Mouse (Mus musculus): ENCODE measurements around the gene Trpc5. TPM values are rescaled to one million over a fixed set of nuclear protein-coding genes. Genes with fewer than 3 reads are reported as not detected.

The Trpc5 gene
- polyA plus RNA-seq, 1 experiment: not detected

GRCm38 (mm10) chrX:144523239-144523638, 164.7 kb downstream of the Trpc5 start:
- Histone ChIP-seq H3K27me3 (ENCODE audit: control insufficient read depth, insufficient read depth, insufficient read length) (no peaks in the 10 kb centered on the region), H3K4me3 (ENCODE audit: insufficient read depth, poor library complexity, severe bottlenecking) (no peak overlapping the region), H3K79me2 (ENCODE audit: control insufficient read depth, insufficient read depth) (no peaks in the 10 kb centered on the region), H3ac (ENCODE audit: control insufficient read depth, insufficient read length, low read depth) (no peak overlapping the region), H3K79me3 (ENCODE audit: low read depth) (no peaks in the 10 kb centered on the region), H3K36me3 (ENCODE audit: control insufficient read depth, insufficient read depth) (no peaks in the 10 kb centered on the region)
- TF ChIP-seq MYOD1 (IDR thresholded peaks at IDR 0.05; ENCODE audit: control insufficient read depth, insufficient read length, low read depth): no peak
- no peak for TF ChIP-seq MAX (IDR thresholded peaks at IDR 0.05)
- TF ChIP-seq MYOG (IDR thresholded peaks at IDR 0.05; ENCODE audit: control insufficient read depth, extremely low read depth, insufficient read length): no peak
- no peak for TF ChIP-seq USF1 (IDR thresholded peaks at IDR 0.05; ENCODE audit: low read depth)
- TF ChIP-seq CEBPB (IDR thresholded peaks at IDR 0.05; ENCODE audit: low read depth): no peak
- TF ChIP-seq FOSL1 (IDR thresholded peaks at IDR 0.05; ENCODE audit: insufficient read depth, low read length, poor library complexity, severe bottlenecking): no peak
- TF ChIP-seq CTCF (IDR thresholded peaks at IDR 0.05; ENCODE audit: control insufficient read depth, insufficient read depth, insufficient read length): no peak

GRCm38 (mm10) chrX:144491394-144491793, 196.6 kb downstream of the Trpc5 start:
- Histone ChIP-seq H3K36me3 (ENCODE audit: control insufficient read depth, insufficient read depth) (no peaks in the 10 kb centered on the region), H3K79me2 (ENCODE audit: control insufficient read depth, insufficient read depth) (no peaks in the 10 kb centered on the region), H3K79me3 (ENCODE audit: low read depth) (no peaks in the 10 kb centered on the region), H3ac (ENCODE audit: control insufficient read depth, insufficient read length, low read depth) (no peak overlapping the region), H3K4me3 (ENCODE audit: insufficient read depth, poor library complexity, severe bottlenecking) (no peak overlapping the region), H3K27me3 (ENCODE audit: control insufficient read depth, insufficient read depth, insufficient read length) (no peaks in the 10 kb centered on the region)
- TF ChIP-seq MYOG (IDR thresholded peaks at IDR 0.05; ENCODE audit: control insufficient read depth, extremely low read depth, insufficient read length) (no peak), FOSL1 (IDR thresholded peaks at IDR 0.05; ENCODE audit: insufficient read depth, low read length, poor library complexity, severe bottlenecking) (no peak), MAX (IDR thresholded peaks at IDR 0.05) (no peak), CEBPB (IDR thresholded peaks at IDR 0.05; ENCODE audit: low read depth) (no peak), MYOD1 (IDR thresholded peaks at IDR 0.05; ENCODE audit: control insufficient read depth, insufficient read length, low read depth) (no peak), CTCF (IDR thresholded peaks at IDR 0.05; ENCODE audit: control insufficient read depth, insufficient read depth, insufficient read length) (no peak), USF1 (IDR thresholded peaks at IDR 0.05; ENCODE audit: low read depth) (no peak)

DNA sequence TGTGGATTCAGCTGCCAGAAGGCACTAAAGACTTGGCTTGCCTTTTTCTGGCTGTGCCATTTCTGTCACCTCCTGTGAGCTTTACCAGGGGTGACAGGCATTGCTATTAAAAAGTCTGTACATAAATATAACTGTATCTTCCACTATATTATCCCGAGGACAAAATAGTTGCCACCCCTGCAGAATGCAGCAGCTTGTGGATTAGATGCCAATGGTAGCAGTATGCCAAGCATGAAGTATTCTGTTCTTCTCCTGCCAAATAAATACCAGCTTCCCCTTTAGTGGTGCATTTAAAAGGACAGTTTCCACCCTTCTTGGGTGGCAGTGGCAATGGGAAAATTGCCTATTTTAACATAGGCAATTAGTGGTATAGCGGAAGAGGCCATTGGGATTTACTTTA, 223.6 kb downstream of the Trpc5 start:
- Histone ChIP-seq H3K27me3 (ENCODE audit: control insufficient read depth, insufficient read depth, insufficient read length) (no peaks in the 10 kb centered on the region), H3K79me2 (ENCODE audit: control insufficient read depth, insufficient read depth) (no peaks in the 10 kb centered on the region), H3K4me3 (ENCODE audit: insufficient read depth, poor library complexity, severe bottlenecking) (no peak overlapping the region), H3K36me3 (ENCODE audit: control insufficient read depth, insufficient read depth) (no peaks in the 10 kb centered on the region), H3ac (ENCODE audit: control insufficient read depth, insufficient read length, low read depth) (no peak overlapping the region), H3K79me3 (ENCODE audit: low read depth) (no peaks in the 10 kb centered on the region)
- no peak for TF ChIP-seq USF1 (IDR thresholded peaks at IDR 0.05; ENCODE audit: low read depth)
- TF ChIP-seq MYOG (IDR thresholded peaks at IDR 0.05; ENCODE audit: control insufficient read depth, extremely low read depth, insufficient read length): no peak
- no peak for TF ChIP-seq CTCF (IDR thresholded peaks at IDR 0.05; ENCODE audit: control insufficient read depth, insufficient read depth, insufficient read length)
- no peak for TF ChIP-seq MYOD1 (IDR thresholded peaks at IDR 0.05; ENCODE audit: control insufficient read depth, insufficient read length, low read depth)
- TF ChIP-seq FOSL1 (IDR thresholded peaks at IDR 0.05; ENCODE audit: insufficient read depth, low read length, poor library complexity, severe bottlenecking): no peak
- no peak for TF ChIP-seq MAX (IDR thresholded peaks at IDR 0.05)
- no peak for TF ChIP-seq CEBPB (IDR thresholded peaks at IDR 0.05; ENCODE audit: low read depth)

GRCm38 (mm10) chrX:144456281-144456680, 231.7 kb downstream of the Trpc5 start, which contains the start of gene Trpc5os:
Gene Trpc5os (plus strand): TSS chrX:144456581.
- H3ac ChIP-seq (ENCODE audit: control insufficient read depth, insufficient read length, low read depth): no peak within 1 kb of the TSS
- no peaks in the 10 kb centered on the region for H3K36me3 ChIP-seq (ENCODE audit: control insufficient read depth, insufficient read depth)
- no peak within 1 kb of the TSS for H3K4me3 ChIP-seq (ENCODE audit: insufficient read depth, poor library complexity, severe bottlenecking)
- no peaks in the 10 kb centered on the region for H3K27me3 ChIP-seq (ENCODE audit: control insufficient read depth, insufficient read depth, insufficient read length)
- H3K79me2 ChIP-seq (ENCODE audit: control insufficient read depth, insufficient read depth): no peaks in the 10 kb centered on the region
- TF ChIP-seq FOSL1 (IDR thresholded peaks at IDR 0.05; ENCODE audit: insufficient read depth, low read length, poor library complexity, severe bottlenecking) (no peak), MAX (IDR thresholded peaks at IDR 0.05) (no peak), CEBPB (IDR thresholded peaks at IDR 0.05; ENCODE audit: low read depth) (no peak), MYOD1 (IDR thresholded peaks at IDR 0.05; ENCODE audit: control insufficient read depth, insufficient read length, low read depth) (no peak), USF1 (IDR thresholded peaks at IDR 0.05; ENCODE audit: low read depth) (no peak), CTCF (IDR thresholded peaks at IDR 0.05; ENCODE audit: control insufficient read depth, insufficient read depth, insufficient read length) (no peak), MYOG (IDR thresholded peaks at IDR 0.05; ENCODE audit: control insufficient read depth, extremely low read depth, insufficient read length) (no peak)
- H3K79me3 ChIP-seq (ENCODE audit: low read depth): no peaks in the 10 kb centered on the region

DNA sequence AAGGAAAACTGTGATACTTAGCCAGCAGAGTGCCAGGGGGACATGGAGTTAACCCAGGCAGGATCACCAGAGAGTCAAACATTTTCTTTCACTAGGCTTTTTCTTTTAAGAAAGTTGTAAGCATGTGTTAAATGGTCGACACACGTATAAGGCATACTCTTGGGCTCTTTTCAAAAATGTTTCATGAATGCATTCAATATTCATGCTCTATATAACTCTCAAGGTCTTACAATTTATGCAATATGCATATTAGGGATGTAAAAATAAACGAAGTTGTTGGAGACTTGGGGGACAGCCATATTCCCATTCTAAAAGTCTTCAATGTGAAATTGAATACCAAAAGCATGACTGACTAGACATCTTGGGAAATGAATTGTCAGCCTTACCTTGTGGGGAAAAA, 264.1 kb downstream of the Trpc5 start:
- no peak overlapping the region for H3K4me3 ChIP-seq (ENCODE audit: insufficient read depth, poor library complexity, severe bottlenecking)

More for the DNA sequence above, 264.1 kb downstream of the Trpc5 start:
- no peaks in the 10 kb centered on the region for H3K79me3 ChIP-seq (ENCODE audit: low read depth)
- H3K79me2 ChIP-seq (ENCODE audit: control insufficient read depth, insufficient read depth): no peaks in the 10 kb centered on the region
- TF ChIP-seq CEBPB (IDR thresholded peaks at IDR 0.05; ENCODE audit: low read depth) (no peak), MAX (IDR thresholded peaks at IDR 0.05) (no peak), FOSL1 (IDR thresholded peaks at IDR 0.05; ENCODE audit: insufficient read depth, low read length, poor library complexity, severe bottlenecking) (no peak), MYOD1 (IDR thresholded peaks at IDR 0.05; ENCODE audit: control insufficient read depth, insufficient read length, low read depth) (no peak), USF1 (IDR thresholded peaks at IDR 0.05; ENCODE audit: low read depth) (no peak), MYOG (IDR thresholded peaks at IDR 0.05; ENCODE audit: control insufficient read depth, extremely low read depth, insufficient read length) (no peak), CTCF (IDR thresholded peaks at IDR 0.05; ENCODE audit: control insufficient read depth, insufficient read depth, insufficient read length) (no peak)
- no peaks in the 10 kb centered on the region for H3K36me3 ChIP-seq (ENCODE audit: control insufficient read depth, insufficient read depth)
- H3K27me3 ChIP-seq (ENCODE audit: control insufficient read depth, insufficient read depth, insufficient read length): no peaks in the 10 kb centered on the region
- no peak overlapping the region for H3ac ChIP-seq (ENCODE audit: control insufficient read depth, insufficient read length, low read depth)
